Mouse (Mus musculus) embryonic fibroblast, embryonic 13.5 days (primary cell): ENCODE measurements around the gene Mbtps1.

ENCODE experiments used
- CTCF ChIP-seq: IDR thresholded peaks from 2 replicates; pipeline ENCODE4 v1.5.1; 2011; ENCODE audit warnings: mild to moderate bottlenecking, control low read depth, low read length, moderate library complexity, borderline replicate concordance; ENCODE audit not compliant: insufficient read depth
- POLR2A ChIP-seq: IDR thresholded peaks from 2 replicates; pipeline ENCODE4 v1.6.1; 2011; ENCODE audit warnings: low read depth, mild to moderate bottlenecking, control low read depth, low read length, moderate library complexity

DNA sequence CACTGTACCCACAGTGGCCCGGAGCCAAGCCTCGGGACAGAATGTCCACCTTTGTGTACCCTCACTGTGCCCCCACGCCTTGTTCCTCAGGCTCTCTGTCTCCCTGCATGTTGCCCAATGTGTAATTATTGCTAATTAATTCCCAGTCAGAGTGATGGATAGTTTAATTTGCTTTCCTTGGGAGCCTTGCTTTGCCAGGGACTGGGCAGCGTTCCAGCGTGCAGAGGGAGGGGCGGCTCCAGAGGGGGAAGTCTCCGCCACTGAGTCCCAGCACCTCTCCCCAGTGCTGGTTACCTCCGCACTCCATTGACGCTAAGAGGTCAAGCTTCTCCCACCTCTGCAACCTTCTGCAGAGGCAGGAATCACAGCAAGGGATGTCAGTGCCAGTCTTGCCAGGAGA, 97.2 kb downstream of the Mbtps1 start:
- no peak for TF ChIP-seq POLR2A
- TF ChIP-seq CTCF: no peak
